Mouse (Mus musculus) megakaryocyte, embryonic 14.5 days (primary cell): ENCODE measurements around the gene Coasy.

Experiments used
- FLI1 ChIP-seq: IDR thresholded peaks from 2 replicates; pipeline ENCODE4 v1.6.1; 2012; ENCODE audit warnings: low read length, inconsistent platforms, mixed read lengths
- GATA1 ChIP-seq: IDR thresholded peaks from 3 replicates; pipeline ENCODE4 v1.6.1; 2012; ENCODE audit warnings: mixed read lengths, low read length, inconsistent platforms, borderline replicate concordance

DNA sequence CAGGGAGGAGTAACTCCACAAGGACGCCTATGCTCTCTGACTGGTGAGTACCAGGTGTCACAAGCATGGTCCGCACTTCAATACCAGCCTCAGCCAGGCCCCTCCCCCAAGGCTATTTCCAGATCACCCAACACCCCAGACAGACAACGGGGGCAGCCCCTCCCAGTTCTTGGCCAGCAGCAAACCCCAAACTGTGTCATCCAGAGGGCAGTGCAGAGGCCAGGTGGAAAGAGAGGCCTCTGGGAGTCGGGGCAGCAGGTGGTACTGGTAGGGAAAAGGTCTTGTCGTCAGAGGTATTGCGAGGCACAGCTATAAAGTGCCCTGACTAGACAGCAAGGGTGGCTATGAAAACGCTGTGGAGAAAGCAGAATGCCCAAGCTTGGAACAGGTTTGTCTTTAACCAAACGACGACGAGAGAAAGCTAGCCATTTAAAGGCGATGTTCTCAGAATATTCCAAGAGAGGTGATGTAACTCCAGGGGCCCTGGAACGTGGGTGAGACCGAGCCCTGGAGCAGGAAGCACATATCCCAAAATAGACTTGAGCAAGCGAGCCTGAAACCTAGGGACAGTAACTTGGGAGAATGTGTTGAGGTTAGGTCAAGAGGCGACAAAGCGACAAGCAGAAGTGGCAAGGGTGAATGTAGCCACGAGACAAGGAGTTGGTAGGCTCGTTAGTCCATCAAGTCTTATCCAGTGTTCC is 47.8 kb downstream of the Coasy start:
- no peak for TF ChIP-seq GATA1
- no peak for TF ChIP-seq FLI1
